Mouse (Mus musculus): ENCODE results near the gene Actr3.

GRCm38 (mm10) chr1:125466621-125467257, 31.2 kb upstream of the Actr3 start:
- TF ChIP-seq CTCF (IDR thresholded peaks at IDR 0.05; ENCODE audit: low read depth, low read length) (no peak), GATA1 (IDR thresholded peaks at IDR 0.05; ENCODE audit: borderline replicate concordance, low read length) (no peak), POLR2AphosphoS5 (IDR thresholded peaks at IDR 0.05; ENCODE audit: insufficient replicate concordance, low read depth, low read length) (no peak), TAL1 (conservative IDR thresholded peaks at IDR 0.05; ENCODE audit: low read depth, low read length) (peak; percentile 36; the same call in 1 of the 2 replicates), GATA2 (IDR thresholded peaks at IDR 0.05; ENCODE audit: borderline replicate concordance, low read depth, low read length) (no peak)
